Mouse (Mus musculus) midbrain, embryonic 16.5 days (tissue): ENCODE measurements around the gene Zfp366. TPM values are rescaled to one million over a fixed set of nuclear protein-coding genes. Genes with fewer than 3 reads are reported as not detected.

Experiments used
- ATAC-seq: fragments of 200-750 bp; cut with Nextera tagmentation; 2 replicates; pipeline ENCODE4 v1.8.0; 2017; ENCODE audit warnings: moderate TSS enrichment
- H3K27ac ChIP-seq: fragments of 300-500 bp; sonication (generic); 2 replicates; pipeline ENCODE4 v1.5.1; 2014; ENCODE audit warnings: mild to moderate bottlenecking, low read length, mixed read lengths
- H3K27me3 ChIP-seq: fragments of 300-500 bp; sonication (generic); 2 replicates; pipeline ENCODE4 v1.6.1; 2014; ENCODE audit warnings: low read depth, low read length, mixed read lengths; ENCODE audit not compliant: control insufficient read depth, insufficient read depth
- H3K36me3 ChIP-seq: fragments of 300-500 bp; sonication (generic); 2 replicates; pipeline ENCODE4 v1.6.1; 2014; ENCODE audit warnings: mild to moderate bottlenecking, low read length, moderate library complexity, mixed read lengths; ENCODE audit not compliant: control insufficient read depth, insufficient read depth
- H3K4me1 ChIP-seq: fragments of 300-500 bp; sonication (generic); 2 replicates; pipeline ENCODE4 v1.6.1; 2014; ENCODE audit warnings: mild to moderate bottlenecking, low read length, mixed read lengths; ENCODE audit not compliant: control insufficient read depth, insufficient read depth
- H3K4me2 ChIP-seq: fragments of 300-500 bp; sonication (generic); 2 replicates; pipeline ENCODE4 v1.6.1; 2014; ENCODE audit warnings: mild to moderate bottlenecking, low read length, mixed read lengths
- H3K4me3 ChIP-seq: fragments of 300-500 bp; sonication (generic); 2 replicates; pipeline ENCODE4 v1.5.1; 2014; ENCODE audit warnings: low read depth, mild to moderate bottlenecking, low read length, moderate library complexity, mixed read lengths
- H3K9ac ChIP-seq: fragments of 300-500 bp; sonication (generic); 2 replicates; pipeline ENCODE4 v1.6.1; 2014; ENCODE audit warnings: low read depth, low read length, mixed read lengths
- H3K9me3 ChIP-seq: fragments of 300-500 bp; sonication (generic); replicated peaks from 2 replicates; pipeline ENCODE4 v1.6.1; 2014; ENCODE audit warnings: mild to moderate bottlenecking, low read length, mixed read lengths; ENCODE audit not compliant: control insufficient read depth, poor library complexity, severe bottlenecking
- WGBS: fragments of 180-500 bp; shearing (Covaris S2); extraction: QIAGEN DNeasy Blood & Tissue Kit; methylation state at CpG from one replicate; pipeline ENCODE4 v1.1.7; 2014; 5-methylcytosine and 5-hydroxymethylcytosine counted together
- polyA plus RNA-seq: library from polyadenylated mRNA; unstranded; fragments of >200 nt; fragmentation: Nextera tagmentation; extraction: Ambion mirVana; gene quantifications from 2 replicates; pipeline ENCODE4 v1.2.1, GENCODE M21; 2015

The Zfp366 gene
- polyA plus RNA-seq, 1 experiment from 2014 or later, result 0.85 TPM

DNA sequence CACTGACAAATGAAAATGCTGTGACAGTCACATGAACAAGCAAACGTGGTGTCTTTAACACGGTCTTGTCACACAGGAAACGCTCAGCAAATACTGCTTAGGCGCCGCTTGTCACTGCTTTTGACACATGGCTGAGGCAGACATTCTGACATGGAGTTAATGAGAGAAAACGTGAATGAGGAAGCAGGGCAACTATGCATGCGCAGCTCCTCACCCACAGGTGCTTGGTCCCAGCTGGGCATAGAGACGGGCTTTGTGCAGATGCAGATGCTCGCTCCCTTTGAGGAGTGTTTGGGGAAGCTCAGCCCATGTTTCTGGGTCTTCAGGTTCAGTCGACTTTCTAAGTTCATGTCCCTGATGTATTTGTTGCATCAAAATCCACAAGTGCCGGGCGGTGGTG is 11.7 kb downstream of the Zfp366 start:
- Histone ChIP-seq H3K36me3 (no peaks in the 10 kb centered on the region), H3K9ac (no peak overlapping the region), H3K4me2 (no peak overlapping the region), H3K27ac (no peak overlapping the region), H3K4me1 (no peaks in the 10 kb centered on the region), H3K27me3 (no peaks in the 10 kb centered on the region), H3K9me3 (no peaks in the 10 kb centered on the region), H3K4me3 (no peak overlapping the region)
- 79% methylated on average over 12 of the region's 12 CpGs for whole genome bisulfite sequencing
- ATAC-seq, result no peak

DNA sequence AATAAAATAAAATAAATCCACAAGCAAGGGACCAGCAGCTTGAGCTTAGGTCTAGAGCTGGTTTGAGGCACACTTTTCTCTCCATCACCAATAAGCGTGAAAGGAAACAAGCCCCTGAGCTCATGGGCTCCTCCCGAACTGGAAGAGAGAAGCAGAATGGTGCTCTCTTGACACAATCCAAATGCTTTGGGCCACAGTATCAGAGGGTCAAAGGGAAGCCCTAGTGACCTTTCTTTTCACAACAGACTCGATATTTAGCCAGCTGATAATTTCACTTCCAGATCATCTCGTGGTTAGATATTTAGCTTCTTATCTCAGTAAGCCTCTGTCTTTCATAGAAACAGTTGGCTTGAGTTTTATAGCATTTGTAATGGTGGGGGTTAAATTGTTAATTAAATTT is 12.2 kb downstream of the Zfp366 start:
- Histone ChIP-seq H3K9me3 (no peaks in the 10 kb centered on the region), H3K27me3 (no peaks in the 10 kb centered on the region), H3K9ac (no peak overlapping the region), H3K36me3 (no peaks in the 10 kb centered on the region), H3K4me3 (no peak overlapping the region), H3K27ac (no peak overlapping the region), H3K4me1 (no peaks in the 10 kb centered on the region), H3K4me2 (no peak overlapping the region)
- WGBS, result 79% methylated on average over 4 of the region's 4 CpGs
- ATAC-seq, result no peak

DNA sequence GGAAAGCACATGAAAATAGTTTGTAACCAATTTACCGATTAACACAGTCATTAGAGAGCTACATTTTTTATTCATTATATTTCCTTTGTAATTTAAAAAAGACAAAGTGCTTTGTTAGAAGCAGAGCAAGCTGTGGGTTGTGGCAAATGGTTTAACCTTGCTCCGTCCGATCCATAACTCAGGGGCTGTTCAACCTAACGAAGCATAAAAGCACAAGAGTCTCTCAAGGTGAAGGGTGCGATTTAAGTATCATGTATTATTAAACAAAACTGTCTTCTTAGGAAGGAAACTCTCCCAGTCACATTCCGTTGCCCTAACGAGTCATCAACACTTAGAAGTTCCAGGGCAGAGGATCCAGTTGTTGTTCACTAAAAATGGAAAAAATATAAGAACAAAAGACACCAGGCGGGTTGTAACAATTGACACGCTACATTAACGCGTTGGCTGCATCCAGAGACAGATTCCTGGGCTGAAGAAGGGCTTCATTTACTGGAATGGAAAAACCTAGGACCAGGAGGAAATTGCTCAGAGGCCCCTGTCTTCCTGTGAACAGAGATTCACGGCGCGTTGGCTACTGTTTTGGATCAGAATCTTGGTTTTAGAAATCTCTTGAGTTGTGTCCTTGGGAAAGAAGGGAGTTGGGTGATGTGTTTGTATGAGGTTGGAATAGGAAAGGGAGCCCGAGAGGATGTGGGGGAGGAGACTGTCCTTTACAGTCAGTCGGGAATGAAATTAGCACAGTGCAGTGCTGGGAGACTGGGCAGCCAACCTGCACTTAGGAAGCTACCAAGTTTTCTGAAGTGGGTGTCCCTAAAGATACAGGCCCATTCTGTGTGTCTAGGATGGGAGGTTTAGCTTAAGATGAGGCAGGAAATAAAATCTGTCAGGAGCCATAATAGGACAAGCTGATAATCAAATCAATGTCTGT is 17.3 kb downstream of the Zfp366 start:
- Histone ChIP-seq H3K36me3 (no peaks in the 10 kb centered on the region), H3K9me3 (no peaks in the 10 kb centered on the region), H3K27ac (no peak overlapping the region), H3K9ac (no peak overlapping the region), H3K4me2 (no peak overlapping the region), H3K27me3 (no peaks in the 10 kb centered on the region), H3K4me3 (no peak overlapping the region), H3K4me1 (no peaks in the 10 kb centered on the region)
- no peak for ATAC-seq
- whole genome bisulfite sequencing, result 68% methylated on average over 16 of the region's 16 CpGs

DNA sequence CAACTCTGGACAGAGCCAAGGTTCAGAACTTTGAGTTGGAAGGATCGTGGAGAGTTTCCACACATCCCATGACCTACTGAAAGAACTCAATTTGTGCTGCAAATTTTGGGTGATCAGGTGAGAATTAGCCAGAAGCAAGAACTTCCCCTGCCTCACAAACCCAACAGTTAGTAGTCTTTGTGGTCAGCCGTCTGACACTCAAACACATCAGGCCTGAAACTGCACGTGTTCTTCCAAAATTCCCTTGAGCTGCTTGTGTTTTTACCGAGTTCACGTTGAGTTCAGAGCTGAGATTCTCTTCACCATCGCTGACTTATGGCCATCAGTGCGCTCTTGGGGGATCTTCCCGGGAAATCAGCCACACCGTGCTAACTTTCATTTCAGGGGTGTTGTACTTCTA is 22.6 kb downstream of the Zfp366 start:
- Histone ChIP-seq H3K9me3 (no peaks in the 10 kb centered on the region), H3K4me3 (no peak overlapping the region), H3K27me3 (no peaks in the 10 kb centered on the region), H3K36me3 (no peaks in the 10 kb centered on the region), H3K4me2 (no peak overlapping the region), H3K9ac (no peak overlapping the region), H3K27ac (no peak overlapping the region), H3K4me1 (no peaks in the 10 kb centered on the region)
- no peak for ATAC-seq
- 97% methylated on average over 9 of the region's 9 CpGs for WGBS

DNA sequence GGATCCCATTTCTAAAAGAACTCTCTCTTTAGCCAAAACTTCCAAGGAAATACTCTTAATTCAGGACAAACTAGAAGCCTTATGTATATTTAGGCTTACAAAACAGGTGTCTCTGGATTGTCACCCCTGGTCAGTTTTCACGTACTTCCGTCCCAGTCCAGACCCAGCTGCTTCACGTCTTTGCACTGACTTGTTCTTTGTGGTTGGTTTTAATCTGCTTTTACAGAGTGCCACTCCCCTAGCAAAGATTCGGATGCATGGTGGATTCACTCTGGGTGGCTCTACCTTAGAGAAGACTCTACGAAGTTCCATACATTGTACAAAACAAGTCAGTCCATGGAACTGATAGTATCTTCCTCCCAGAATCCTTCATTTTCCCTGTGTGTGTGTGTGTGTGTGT is 25.2 kb downstream of the Zfp366 start:
- no peak overlapping the region for H3K4me3 ChIP-seq
- ATAC-seq, result no peak
- no peaks in the 10 kb centered on the region for H3K36me3 ChIP-seq
- no peak overlapping the region for H3K9ac ChIP-seq
- no peaks in the 10 kb centered on the region for H3K4me1 ChIP-seq
- H3K27ac ChIP-seq, result no peak overlapping the region
- WGBS, result 86% methylated on average over 5 of the region's 5 CpGs
- no peaks in the 10 kb centered on the region for H3K27me3 ChIP-seq
- no peak overlapping the region for H3K4me2 ChIP-seq
- no peaks in the 10 kb centered on the region for H3K9me3 ChIP-seq

DNA sequence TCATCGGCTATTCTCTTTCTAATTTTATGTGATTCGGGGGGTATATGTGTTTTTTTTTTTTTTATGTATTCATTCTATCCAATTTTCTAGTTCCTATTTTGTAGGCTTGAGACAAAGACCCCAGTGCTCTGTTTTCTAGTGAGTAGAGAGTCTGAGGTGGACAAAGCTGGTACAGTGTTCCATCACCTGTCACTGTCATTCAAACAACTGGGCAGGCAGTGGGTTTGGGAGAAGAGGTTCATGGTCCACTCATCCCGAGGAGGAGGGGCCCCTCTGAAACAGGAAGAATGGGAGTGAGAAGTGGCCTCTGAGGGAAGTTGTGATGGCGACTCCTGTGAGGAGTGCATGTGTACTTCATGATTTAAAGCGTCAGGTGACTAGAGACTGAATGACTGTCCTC is 26.2 kb downstream of the Zfp366 start:
- Histone ChIP-seq H3K27ac (no peak overlapping the region), H3K4me1 (no peaks in the 10 kb centered on the region), H3K36me3 (no peaks in the 10 kb centered on the region), H3K27me3 (no peaks in the 10 kb centered on the region), H3K4me2 (no peak overlapping the region), H3K9ac (no peak overlapping the region), H3K4me3 (no peak overlapping the region), H3K9me3 (no peaks in the 10 kb centered on the region)
- no peak for ATAC-seq
- 87% methylated on average over 5 of the region's 5 CpGs for WGBS

DNA sequence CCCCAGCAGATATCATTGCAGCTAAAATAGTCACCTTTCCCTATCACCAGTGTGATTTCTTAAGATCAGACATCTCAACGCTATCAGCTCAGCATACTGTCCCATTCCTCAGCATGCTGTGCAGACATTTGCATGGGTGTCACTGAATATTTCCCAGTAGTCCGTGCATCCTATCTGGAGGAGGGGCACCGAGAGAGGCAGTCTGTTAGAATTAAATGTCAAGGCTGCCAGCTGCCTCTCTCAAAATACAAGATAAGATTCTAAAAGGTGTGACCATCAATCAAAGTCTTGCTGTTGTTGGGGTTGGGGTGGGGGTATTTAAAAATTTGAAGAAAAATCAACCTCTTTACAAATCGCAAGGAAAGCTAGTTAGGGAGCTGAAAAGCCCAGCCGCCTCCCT is 28.4 kb downstream of the Zfp366 start:
- no peak for ATAC-seq

DNA sequence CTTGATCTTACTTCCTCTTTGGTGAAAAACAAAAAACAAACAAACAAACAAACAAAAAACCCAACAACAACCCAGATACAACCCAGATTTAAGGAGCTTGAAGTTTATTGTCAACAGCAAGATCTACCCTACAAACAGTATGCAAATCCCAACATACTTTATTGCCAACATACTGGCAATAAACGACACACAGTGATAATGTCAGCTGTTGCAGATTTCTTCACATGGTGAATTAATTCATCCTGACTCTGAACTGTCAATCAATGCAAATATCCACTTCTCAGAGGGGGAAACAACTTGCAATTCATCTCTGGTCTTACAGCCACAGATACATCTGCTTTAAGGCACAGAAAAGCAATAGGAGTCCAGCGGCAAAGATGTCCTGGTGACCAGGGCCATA is 31.4 kb downstream of the Zfp366 start:
- no peak for ATAC-seq

More for the DNA sequence above, 28.4 kb downstream of the Zfp366 start:
- Histone ChIP-seq H3K4me2 (no peak overlapping the region), H3K27me3 (no peaks in the 10 kb centered on the region), H3K36me3 (no peaks in the 10 kb centered on the region), H3K4me3 (no peak overlapping the region), H3K4me1 (no peaks in the 10 kb centered on the region; the same call in 1 of the 2 replicates), H3K9ac (no peak overlapping the region), H3K27ac (no peak overlapping the region), H3K9me3 (no peaks in the 10 kb centered on the region)
- 69% methylated on average over 5 of the region's 5 CpGs for WGBS

DNA sequence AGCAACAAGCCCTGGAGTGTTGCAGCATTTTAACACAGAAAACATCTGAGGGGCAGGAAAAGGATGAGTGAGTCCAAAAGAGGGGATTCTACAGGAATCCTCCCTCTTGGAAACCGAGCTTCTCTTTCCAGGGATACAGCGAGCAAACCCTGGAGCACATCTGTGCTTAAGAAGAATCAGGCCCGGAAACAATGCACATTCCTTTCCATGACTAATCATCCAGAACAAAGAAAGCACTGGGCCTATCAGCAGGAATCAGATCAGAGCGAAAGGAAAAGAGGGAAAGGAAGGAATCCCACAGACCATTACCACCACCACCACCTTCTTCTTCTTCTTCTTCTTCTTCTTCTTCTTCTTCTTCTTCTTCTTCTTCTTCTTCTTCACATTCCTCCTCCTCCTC is 33.4 kb downstream of the Zfp366 start:
- Histone ChIP-seq H3K27ac (no peak overlapping the region), H3K9ac (no peak overlapping the region), H3K27me3 (no peaks in the 10 kb centered on the region), H3K4me2 (no peak overlapping the region), H3K4me3 (no peak overlapping the region), H3K9me3 (no peaks in the 10 kb centered on the region), H3K4me1 (no peaks in the 10 kb centered on the region; the same call in 1 of the 2 replicates), H3K36me3 (no peaks in the 10 kb centered on the region)
- ATAC-seq, result no peak
- 7% methylated on average over 4 of the region's 4 CpGs for WGBS

More for the DNA sequence above, 31.4 kb downstream of the Zfp366 start:
- Histone ChIP-seq H3K27me3 (no peaks in the 10 kb centered on the region), H3K36me3 (no peaks in the 10 kb centered on the region), H3K9me3 (no peaks in the 10 kb centered on the region), H3K9ac (no peak overlapping the region), H3K4me1 (no peaks in the 10 kb centered on the region; the same call in 1 of the 2 replicates), H3K4me3 (no peak overlapping the region), H3K4me2 (no peak overlapping the region), H3K27ac (no peak overlapping the region)
- 58% methylated on average over 2 of the region's 2 CpGs for WGBS
